Mouse (Mus musculus): ENCODE measurements around the gene Slc16a14. TPM values are rescaled to one million over a fixed set of nuclear protein-coding genes. Genes with fewer than 3 reads are reported as not detected.

The Slc16a14 gene
- polyA plus RNA-seq, 1 experiment from 2014 or later, result 10.9 TPM

DNA sequence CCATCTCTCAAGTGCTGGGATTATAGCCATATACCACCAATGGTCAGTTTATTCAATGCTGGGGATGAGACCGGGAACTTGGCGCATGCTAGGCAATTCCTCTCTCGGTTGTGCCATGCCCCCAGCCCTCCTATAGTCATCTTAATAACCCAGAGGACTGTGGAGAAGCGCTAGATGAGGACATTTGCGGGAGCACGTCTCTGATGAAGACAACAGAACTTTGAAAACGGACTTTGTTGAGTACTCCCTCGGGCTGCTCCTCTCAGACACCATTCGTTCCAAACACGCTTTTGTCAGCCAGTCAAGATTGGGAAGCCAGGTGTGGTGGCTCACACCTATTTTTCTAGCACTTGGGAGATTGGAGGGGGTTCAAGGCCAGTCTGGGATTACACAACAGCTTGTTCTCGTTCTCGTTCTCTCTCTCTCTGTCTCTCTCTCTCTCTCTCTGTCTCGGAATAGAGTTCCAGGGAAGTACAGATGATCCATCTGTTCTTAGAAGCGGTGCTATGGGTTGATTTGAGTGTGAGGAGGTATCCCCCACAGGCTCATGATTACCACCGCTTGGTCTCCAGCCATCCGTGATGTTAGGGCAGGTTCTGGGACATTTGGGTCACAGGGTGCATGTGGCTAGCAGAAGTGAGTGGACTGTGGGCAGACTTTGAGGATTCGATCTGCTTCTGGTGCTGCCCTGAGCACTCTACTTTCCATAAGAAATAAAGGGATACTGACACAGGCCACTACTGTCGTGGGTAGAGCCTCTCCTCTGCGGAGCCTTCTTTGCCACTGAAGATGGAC is 2.0 kb upstream of the Slc16a14 start:
- Histone ChIP-seq H3K4me2 (no peak overlapping the region), H3K4me1 (peaks cover 10% of the 10 kb centered on the region), H3K36me3 (ENCODE audit: poor library complexity, severe bottlenecking) (no peaks in the 10 kb centered on the region), H3K9ac (no peak overlapping the region), H3K9me3 (replicated peaks) (no peaks in the 10 kb centered on the region), H3K4me3 (no peak overlapping the region), H3K27ac (no peak overlapping the region), H3K27me3 (no peaks in the 10 kb centered on the region)
- ATAC-seq, result no peak
- WGBS, result 88% methylated on average over 19 of the region's 19 CpGs

DNA sequence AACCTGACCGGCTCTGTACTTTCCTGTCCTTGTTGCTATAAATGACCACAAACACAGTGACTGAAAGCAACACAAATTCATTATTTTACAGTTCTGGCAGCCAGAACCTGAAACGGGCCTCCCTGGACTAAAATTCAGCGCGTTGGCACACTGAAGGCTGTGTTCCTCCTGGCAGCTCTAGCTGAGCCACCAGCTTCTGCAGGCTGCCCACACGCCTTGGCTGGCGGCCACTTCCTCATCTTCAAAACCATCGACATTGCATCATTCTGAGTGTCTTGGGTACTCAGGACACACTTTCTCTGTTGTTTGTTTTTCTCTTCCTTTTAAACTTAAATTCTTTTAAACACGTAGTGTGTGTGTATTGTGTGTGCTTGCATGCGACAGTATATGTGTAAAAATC is 734 bp upstream of the Slc16a14 start:
- H3K4me1 ChIP-seq, result peaks cover 10% of the 10 kb centered on the region
- peak overlapping the region; percentile 71; the same call in 1 of the 2 replicates for H3K4me3 ChIP-seq
- H3K27ac ChIP-seq, result no peak overlapping the region
- no peak for ATAC-seq
- 0 out of 2 replicates have a peak overlapping the region, but pooled peaks have one; percentile 89 for H3K9ac ChIP-seq
- WGBS, result 68% methylated on average over 9 of the region's 9 CpGs
- no peaks in the 10 kb centered on the region for H3K36me3 ChIP-seq (ENCODE audit: poor library complexity, severe bottlenecking)
- H3K9me3 ChIP-seq (replicated peaks), result no peaks in the 10 kb centered on the region
- no peaks in the 10 kb centered on the region for H3K27me3 ChIP-seq
- peak overlapping the region; percentile 70 for H3K4me2 ChIP-seq

DNA sequence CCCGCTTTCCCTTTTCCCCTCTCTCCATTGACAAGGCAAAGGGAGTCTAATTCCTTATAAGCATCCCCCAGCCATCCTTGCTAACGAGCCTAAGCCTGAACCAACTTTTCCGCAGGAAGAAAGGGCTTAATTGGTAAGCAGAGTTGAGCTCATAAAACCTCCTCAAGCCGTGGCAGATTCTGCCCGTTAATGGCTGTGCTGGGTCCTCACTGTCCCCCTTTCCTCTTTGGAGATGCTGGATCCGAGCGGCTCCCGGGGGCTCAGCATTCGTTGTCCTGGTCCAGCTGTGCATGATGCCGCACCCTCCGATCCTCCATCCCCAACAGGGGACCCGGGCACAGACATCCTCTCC is 807 bp downstream of the Slc16a14 start:
- under 1% methylated on average over 12 of the region's 12 CpGs for WGBS
- ATAC-seq, result peak; percentile 16
- peak overlapping the region; percentile 90 for H3K27ac ChIP-seq

DNA sequence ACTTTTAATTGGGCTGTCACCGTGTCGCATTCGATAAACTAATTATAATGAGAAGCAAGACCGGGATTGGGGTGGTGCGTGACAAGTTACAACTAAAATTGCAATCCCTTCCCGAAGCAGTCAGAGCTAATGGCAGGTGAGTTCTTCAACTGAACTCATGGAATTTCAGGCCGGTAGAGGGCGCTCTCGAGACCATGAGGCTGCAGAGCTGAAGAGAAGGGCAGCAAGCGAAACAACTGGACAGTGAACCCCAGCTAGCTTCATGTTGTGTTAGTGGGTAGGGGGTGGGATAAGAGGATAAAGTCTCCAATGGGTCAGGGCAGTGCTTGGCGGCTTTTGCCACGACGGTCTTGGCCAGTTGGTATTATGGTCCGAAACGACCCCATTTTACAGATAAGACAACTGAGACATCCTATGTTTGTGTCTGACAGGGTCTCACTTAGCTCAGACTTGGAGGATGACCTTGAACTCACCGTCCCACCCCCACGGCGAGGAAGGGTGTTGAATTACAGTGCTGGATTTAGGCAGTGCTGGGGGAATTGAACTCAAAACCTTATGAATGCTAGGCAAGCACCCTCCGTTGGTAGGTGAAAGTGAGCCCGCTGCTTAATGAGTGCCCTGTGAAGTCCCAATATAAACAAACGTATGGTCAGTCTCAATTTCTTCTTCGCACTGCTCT is 1.3 kb downstream of the Slc16a14 start:
- 11% methylated on average over 22 of the region's 22 CpGs for WGBS
- peaks cover 10% of the 10 kb centered on the region for H3K4me1 ChIP-seq
- no peaks in the 10 kb centered on the region for H3K27me3 ChIP-seq
- H3K9ac ChIP-seq, result peak overlapping the region; percentile 89; the same call in 1 of the 2 replicates
- peak overlapping the region; percentile 70 for H3K4me2 ChIP-seq
- H3K36me3 ChIP-seq (ENCODE audit: poor library complexity, severe bottlenecking), result peaks cover 7% of the 10 kb centered on the region; the same call in 1 of the 2 replicates
- peak overlapping the region; percentile 71 for H3K4me3 ChIP-seq
- ATAC-seq, result peak; percentile 23
- no peaks in the 10 kb centered on the region for H3K9me3 ChIP-seq (replicated peaks)
- H3K27ac ChIP-seq, result peak overlapping the region; percentile 90; the same call in 1 of the 2 replicates

More for the DNA sequence above, 807 bp downstream of the Slc16a14 start:
- peak overlapping the region; percentile 71 for H3K4me3 ChIP-seq
- H3K4me1 ChIP-seq, result peaks cover 10% of the 10 kb centered on the region
- no peaks in the 10 kb centered on the region for H3K27me3 ChIP-seq
- H3K4me2 ChIP-seq, result peak overlapping the region; percentile 70
- no peaks in the 10 kb centered on the region for H3K9me3 ChIP-seq (replicated peaks)
- peaks cover 1% of the 10 kb centered on the region; the same call in 1 of the 2 replicates for H3K36me3 ChIP-seq (ENCODE audit: poor library complexity, severe bottlenecking)
- H3K9ac ChIP-seq, result peak overlapping the region; percentile 89

DNA sequence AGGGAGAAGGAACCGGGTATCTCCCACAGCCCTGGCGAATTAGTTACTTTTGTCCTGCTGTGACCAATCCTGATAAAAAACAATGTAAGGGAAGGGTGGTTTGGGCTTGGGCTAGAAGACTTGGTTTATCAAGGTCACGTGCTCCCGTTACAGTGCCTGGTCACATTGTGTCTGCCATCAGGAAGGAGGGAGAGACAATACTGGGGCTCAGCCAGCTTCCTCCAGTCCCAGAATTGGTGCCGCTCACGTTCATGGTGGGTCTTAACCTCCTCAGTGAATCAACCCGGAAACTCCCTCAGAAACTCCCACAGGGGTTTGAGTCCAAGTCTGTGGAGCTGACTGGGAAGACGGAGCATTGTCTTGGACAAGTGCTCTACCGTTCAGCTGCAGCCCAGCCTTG is 9.3 kb downstream of the Slc16a14 start:
- Histone ChIP-seq H3K36me3 (ENCODE audit: poor library complexity, severe bottlenecking) (peaks cover 24% of the 10 kb centered on the region), H3K27ac (no peak overlapping the region), H3K4me3 (no peak overlapping the region), H3K9ac (no peak overlapping the region), H3K4me2 (no peak overlapping the region), H3K4me1 (no peaks in the 10 kb centered on the region), H3K9me3 (replicated peaks) (no peaks in the 10 kb centered on the region), H3K27me3 (no peaks in the 10 kb centered on the region)
- WGBS, result 86% methylated on average over 9 of the region's 9 CpGs
- no peak for ATAC-seq

DNA sequence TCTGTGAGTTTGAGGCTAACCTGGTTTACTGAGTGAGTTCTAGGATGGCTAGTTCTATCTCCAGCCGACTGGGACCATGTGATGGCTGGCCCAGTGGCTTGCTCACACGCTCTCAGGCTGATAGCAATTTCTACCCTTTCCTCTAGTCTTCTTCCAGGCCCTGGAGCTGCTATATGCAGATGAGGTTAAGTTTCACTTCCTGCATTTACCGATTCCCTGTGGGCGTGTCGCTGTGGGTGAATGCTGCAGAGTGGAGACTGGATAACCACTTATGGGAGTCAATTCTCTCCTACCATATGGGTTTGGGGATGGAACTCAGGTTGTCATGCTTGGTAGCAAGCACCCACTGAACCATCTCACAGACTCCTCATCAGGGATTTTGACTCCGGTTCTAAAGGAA is 10.8 kb downstream of the Slc16a14 start:
- Histone ChIP-seq H3K27me3 (no peaks in the 10 kb centered on the region), H3K4me2 (no peak overlapping the region), H3K4me1 (no peaks in the 10 kb centered on the region), H3K27ac (no peak overlapping the region), H3K4me3 (no peak overlapping the region), H3K9ac (no peak overlapping the region), H3K36me3 (ENCODE audit: poor library complexity, severe bottlenecking) (peaks cover 27% of the 10 kb centered on the region), H3K9me3 (replicated peaks) (no peaks in the 10 kb centered on the region)
- no peak for ATAC-seq
- 86% methylated on average over 6 of the region's 6 CpGs for WGBS

DNA sequence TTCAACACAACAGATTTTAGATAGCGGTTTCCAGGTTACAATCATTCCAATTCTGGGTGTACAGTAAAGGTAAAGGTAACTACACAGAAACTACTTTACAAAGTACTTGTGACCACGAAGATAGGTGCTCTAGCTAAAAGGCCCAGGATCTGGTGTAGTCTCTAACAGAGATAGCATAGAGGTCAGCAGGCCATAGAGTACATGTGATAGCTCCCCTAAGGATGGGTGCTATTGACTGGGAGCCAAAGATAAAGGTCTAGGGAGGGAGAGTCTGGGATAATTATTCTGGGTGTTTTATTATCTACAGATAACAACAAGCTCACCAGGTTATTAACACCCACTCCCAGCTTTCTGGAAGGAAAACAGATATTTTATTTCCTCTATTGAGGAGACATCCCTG is 11.5 kb downstream of the Slc16a14 start:
- no peak overlapping the region for H3K4me3 ChIP-seq
- H3K27me3 ChIP-seq, result no peaks in the 10 kb centered on the region
- H3K27ac ChIP-seq, result no peak overlapping the region
- H3K4me2 ChIP-seq, result no peak overlapping the region
- WGBS, result 92% methylated on average over 2 of the region's 2 CpGs
- no peak overlapping the region for H3K9ac ChIP-seq
- no peaks in the 10 kb centered on the region for H3K9me3 ChIP-seq (replicated peaks)
- no peak for ATAC-seq
- H3K36me3 ChIP-seq (ENCODE audit: poor library complexity, severe bottlenecking), result peaks cover 27% of the 10 kb centered on the region
- H3K4me1 ChIP-seq, result no peaks in the 10 kb centered on the region

DNA sequence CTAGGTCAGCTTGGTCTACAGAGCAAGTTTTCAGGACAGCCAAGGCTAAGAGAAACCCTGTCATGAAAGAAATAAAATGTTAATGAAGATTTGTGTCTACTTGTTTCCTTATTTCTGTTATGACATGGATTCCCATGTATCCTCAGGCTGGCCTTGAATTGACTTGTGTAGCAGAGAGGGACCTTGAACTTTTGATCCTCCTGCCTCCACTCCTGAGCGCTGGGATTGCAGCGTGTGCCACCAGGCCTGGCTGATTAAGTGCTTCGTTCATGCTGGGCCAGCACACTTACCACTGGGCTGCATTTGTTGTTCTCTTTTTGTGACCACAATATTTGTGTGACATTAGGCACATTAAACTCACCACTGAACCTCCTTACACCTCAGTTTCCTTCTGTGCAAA is 16.1 kb downstream of the Slc16a14 start:
- ATAC-seq, result no peak
- H3K9me3 ChIP-seq (replicated peaks), result no peaks in the 10 kb centered on the region
- H3K4me1 ChIP-seq, result no peaks in the 10 kb centered on the region
- WGBS, result 93% methylated on average over 3 of the region's 3 CpGs
- no peaks in the 10 kb centered on the region for H3K27me3 ChIP-seq
- no peak overlapping the region for H3K4me2 ChIP-seq
- no peak overlapping the region for H3K9ac ChIP-seq
- H3K4me3 ChIP-seq, result no peak overlapping the region
- H3K36me3 ChIP-seq (ENCODE audit: poor library complexity, severe bottlenecking), result peaks cover 10% of the 10 kb centered on the region
- H3K27ac ChIP-seq, result no peak overlapping the region

DNA sequence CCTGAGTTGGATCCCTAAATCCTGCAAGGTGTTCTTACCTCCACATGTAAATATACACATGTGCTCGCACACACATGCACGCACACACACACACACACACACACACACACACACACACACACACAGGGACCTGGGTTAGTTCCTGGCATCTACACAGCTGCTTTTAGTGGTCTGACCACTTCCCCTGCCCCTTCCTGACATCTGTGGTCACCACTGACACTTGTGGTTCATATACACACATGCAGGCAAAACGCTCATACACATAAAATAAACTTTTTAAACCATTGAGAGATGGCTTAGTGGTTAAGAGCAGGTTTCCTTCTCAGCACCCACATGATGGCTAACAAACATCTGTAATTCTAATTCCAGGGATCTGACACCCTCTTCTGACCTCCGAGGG is 19.9 kb downstream of the Slc16a14 start:
- ATAC-seq, result no peak
- peaks cover 32% of the 10 kb centered on the region for H3K36me3 ChIP-seq (ENCODE audit: poor library complexity, severe bottlenecking)
- peaks cover 8% of the 10 kb centered on the region; the same call in 1 of the 2 replicates for H3K4me1 ChIP-seq
- 0 out of 2 replicates have a peak, but pooled peaks cover 6% of the 10 kb centered on the region for H3K9me3 ChIP-seq (replicated peaks)
- no peak overlapping the region for H3K9ac ChIP-seq
- no peaks in the 10 kb centered on the region for H3K27me3 ChIP-seq
- H3K4me3 ChIP-seq, result no peak overlapping the region
- no peak overlapping the region for H3K4me2 ChIP-seq
- 88% methylated on average over 4 of the region's 4 CpGs for WGBS
- H3K27ac ChIP-seq, result no peak overlapping the region

DNA sequence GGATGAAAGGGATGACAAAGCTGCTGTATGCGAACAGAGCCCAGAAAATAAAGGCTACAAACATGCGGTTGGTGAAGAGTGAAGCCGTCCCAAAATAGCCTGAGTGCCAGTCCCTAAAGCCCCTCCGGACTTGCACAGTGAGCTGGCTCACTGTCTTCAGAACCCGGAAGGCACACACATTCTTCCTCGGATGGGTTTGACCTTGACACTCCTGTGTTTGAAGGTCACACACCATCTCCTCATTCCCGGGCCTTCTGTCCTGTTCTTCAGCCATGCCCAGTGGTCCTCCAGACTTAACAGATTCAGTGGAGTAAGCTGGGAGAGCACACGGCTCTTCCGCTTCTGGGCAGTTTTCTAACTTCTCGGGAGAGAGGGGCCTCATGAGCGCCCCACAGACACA is 22.4 kb downstream of the Slc16a14 start:
- Histone ChIP-seq H3K27ac (no peak overlapping the region), H3K4me3 (no peak overlapping the region), H3K9ac (no peak overlapping the region), H3K27me3 (no peaks in the 10 kb centered on the region), H3K4me1 (peaks cover 10% of the 10 kb centered on the region; the same call in 1 of the 2 replicates), H3K9me3 (replicated peaks) (0 out of 2 replicates have a peak, but pooled peaks cover 6% of the 10 kb centered on the region), H3K36me3 (ENCODE audit: poor library complexity, severe bottlenecking) (peaks cover 22% of the 10 kb centered on the region), H3K4me2 (no peak overlapping the region)
- 94% methylated on average over 11 of the region's 11 CpGs for WGBS
- ATAC-seq, result no peak

DNA sequence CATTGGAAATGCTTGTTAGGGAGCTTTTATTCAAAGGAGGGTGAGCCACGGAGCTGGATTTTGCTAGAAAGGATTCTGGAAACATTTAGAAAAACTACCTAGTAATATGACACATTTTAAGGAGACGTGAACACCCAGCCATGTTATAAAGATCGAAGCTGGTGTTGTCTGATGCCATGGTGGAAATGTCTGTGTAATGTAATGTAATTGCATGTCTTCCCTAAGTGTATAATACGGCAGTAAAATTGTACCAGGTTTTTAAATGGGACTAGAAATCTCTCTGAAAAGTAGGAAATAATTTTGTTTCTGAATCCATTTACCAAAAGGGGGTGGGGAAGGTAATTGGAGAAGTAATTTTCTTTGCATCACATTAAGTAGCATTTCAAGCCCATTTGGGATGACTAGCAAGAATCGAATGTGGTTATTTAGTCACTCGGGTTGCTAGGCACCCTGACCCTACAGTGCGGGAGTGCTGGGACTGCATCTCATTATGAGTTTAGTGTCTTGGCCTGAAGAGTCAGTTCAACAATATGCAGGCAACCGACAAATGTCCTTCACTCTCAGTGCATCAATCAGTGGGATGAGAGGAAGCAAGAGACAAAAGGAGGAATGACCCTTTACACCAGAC is 24.6 kb downstream of the Slc16a14 start:
- no peak overlapping the region for H3K9ac ChIP-seq
- WGBS, result 61% methylated on average over 8 of the region's 8 CpGs
- no peak overlapping the region for H3K4me2 ChIP-seq
- no peaks in the 10 kb centered on the region for H3K27me3 ChIP-seq
- 0 out of 2 replicates have a peak, but pooled peaks cover 6% of the 10 kb centered on the region for H3K9me3 ChIP-seq (replicated peaks)
- peaks cover 10% of the 10 kb centered on the region; the same call in 1 of the 2 replicates for H3K4me1 ChIP-seq
- peak; percentile 70; the same call in 1 of the 2 replicates for ATAC-seq
- H3K4me3 ChIP-seq, result no peak overlapping the region
- peak overlapping the region; percentile 48 for H3K27ac ChIP-seq
- H3K36me3 ChIP-seq (ENCODE audit: poor library complexity, severe bottlenecking), result peaks cover 22% of the 10 kb centered on the region

DNA sequence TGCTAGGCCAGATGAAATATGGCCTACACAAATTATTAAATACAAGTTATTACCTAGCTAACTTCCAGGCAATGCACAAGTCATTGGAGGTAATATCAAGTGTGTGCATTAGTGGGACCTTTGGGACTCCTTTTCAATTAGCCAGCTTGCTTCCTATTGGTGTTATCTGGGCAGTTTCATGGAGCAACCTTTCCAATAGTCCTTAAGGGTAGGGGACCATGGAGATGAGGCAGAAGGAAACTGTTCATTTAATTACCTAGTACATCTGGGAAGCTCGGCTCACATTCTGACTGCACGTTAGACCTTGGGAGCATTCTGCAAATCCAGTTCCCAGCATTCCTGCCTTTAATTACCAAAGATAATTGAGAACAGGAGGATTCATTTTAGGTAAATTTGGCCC is 30.5 kb downstream of the Slc16a14 start:
- 91% methylated on average over 2 of the region's 2 CpGs for WGBS
- ATAC-seq, result no peak
- Histone ChIP-seq H3K36me3 (ENCODE audit: poor library complexity, severe bottlenecking) (peaks cover 3% of the 10 kb centered on the region; the same call in 1 of the 2 replicates), H3K4me3 (no peak overlapping the region), H3K9ac (no peak overlapping the region), H3K9me3 (replicated peaks) (no peaks in the 10 kb centered on the region), H3K4me2 (no peak overlapping the region), H3K27me3 (no peaks in the 10 kb centered on the region), H3K4me1 (no peaks in the 10 kb centered on the region), H3K27ac (no peak overlapping the region)
